Mouse (Mus musculus): Measurements from ENCODE around the gene Upp1.

GRCm38 (mm10) chr11:9135589-9136246 lies 17.8 kb downstream of the Upp1 start:
- TF ChIP-seq CTCF (conservative IDR thresholded peaks at IDR 0.05; ENCODE audit: insufficient read depth, insufficient read length, low read depth, low read length) (peak; percentile 59), POLR2A (IDR thresholded peaks at IDR 0.05; ENCODE audit: low read depth, low read length) (no peak)
